Mouse (Mus musculus) CD4-positive naive resting alpha-beta T cell, adult 76 days (primary cell): ENCODE measurements around the gene Klf8. TPM values are rescaled to one million over a fixed set of nuclear protein-coding genes. Genes with fewer than 3 reads are reported as not detected.

Source experiments
- total RNA-seq: library from RNA; stranded (reverse); gene quantifications from one replicate; pipeline ENCODE4 v1.2.4, GENCODE M21; 2023

The Klf8 gene
- 1.6 TPM for total RNA-seq

GRCm38 (mm10) chrX:153237304-153237919 lies at the start of gene Klf8:
Gene Klf8, plus strand, starts transcription at chrX:153237466.

Other genes with a start within 250 kb of the Klf8 start
- not detected for gene Usp51, start 231.0 kb upstream of the Klf8 start, total RNA-seq
- gene Mageh1, start 199.9 kb upstream of the Klf8 start, total RNA-seq = not detected
- not detected for gene Foxr2, start 118.7 kb upstream of the Klf8 start, total RNA-seq
- 9.5 TPM for gene Rragb, start 97.5 kb upstream of the Klf8 start, total RNA-seq